Mouse (Mus musculus) heart, postnatal 0 days (tissue): ENCODE results near the gene Sgcg. TPM values are rescaled to one million over a fixed set of nuclear protein-coding genes. Genes with fewer than 3 reads are reported as not detected.

Experiments
- ATAC-seq: fragments of 200-750 bp; cut with Nextera tagmentation; 2 replicates; pipeline ENCODE4 v1.8.0; 2017; ENCODE audit warnings: low read depth, moderate number of reproducible peaks, moderate library complexity; ENCODE audit not compliant: insufficient read depth
- DNase-seq: peaks from one replicate; pipeline ENCODE4 v3.0.0-alpha.2; 2016; ENCODE audit warnings: low spot score
- H3K27ac ChIP-seq: fragments of 300-500 bp; sonication (generic); 2 replicates; pipeline ENCODE4 v1.5.1; 2014; ENCODE audit warnings: low read depth, mild to moderate bottlenecking
- H3K27me3 ChIP-seq: fragments of 300-500 bp; sonication (generic); 2 replicates; pipeline ENCODE4 v1.6.1; 2014; ENCODE audit warnings: low read length, mixed read lengths; ENCODE audit not compliant: control insufficient read depth, insufficient read depth
- H3K36me3 ChIP-seq: fragments of 300-500 bp; sonication (generic); replicated peaks from 2 replicates; pipeline ENCODE4 v1.6.1; 2014; ENCODE audit warnings: low read length, mixed read lengths; ENCODE audit not compliant: control insufficient read depth, insufficient read depth
- H3K4me1 ChIP-seq: fragments of 300-500 bp; sonication (generic); 2 replicates; pipeline ENCODE4 v1.6.1; 2014; ENCODE audit warnings: antibody characterized with exemption; ENCODE audit not compliant: control insufficient read depth, insufficient read depth
- H3K4me2 ChIP-seq: fragments of 300-500 bp; sonication (generic); 2 replicates; pipeline ENCODE4 v1.6.1; 2014; ENCODE audit warnings: low read depth, mild to moderate bottlenecking, low read length, moderate library complexity
- H3K4me3 ChIP-seq: fragments of 300-500 bp; sonication (generic); 2 replicates; pipeline ENCODE4 v1.5.1; 2014; ENCODE audit warnings: low read depth, low read length
- H3K9ac ChIP-seq: fragments of 300-500 bp; sonication (generic); replicated peaks from 2 replicates; pipeline ENCODE4 v1.6.1; 2014; ENCODE audit warnings: low read depth, low read length, mixed read lengths
- H3K9me3 ChIP-seq: fragments of 300-500 bp; sonication (generic); replicated peaks from 2 replicates; pipeline ENCODE4 v1.6.1; 2016; ENCODE audit warnings: low read length; ENCODE audit not compliant: control insufficient read depth
- CTCF ChIP-seq: IDR thresholded peaks from 2 replicates; pipeline ENCODE4 v1.5.1; 2016; ENCODE audit warnings: antibody characterized with exemption, control low read depth, low read depth
- EP300 ChIP-seq: IDR thresholded peaks from 2 replicates; pipeline ENCODE4 v1.6.1; 2016; ENCODE audit warnings: antibody characterized with exemption, low read depth
- WGBS: fragments of 180-500 bp; shearing (Covaris S2); extraction: QIAGEN DNeasy Blood & Tissue Kit; methylation state at CpG from one replicate; pipeline ENCODE4 v1.1.7; 2014; 5-methylcytosine and 5-hydroxymethylcytosine counted together
- polyA plus RNA-seq: library from polyadenylated mRNA; unstranded; fragments of >200 nt; fragmentation: Nextera tagmentation; extraction: Ambion mirVana; gene quantifications from 2 replicates; pipeline ENCODE4 v1.2.1, GENCODE M21; 2015
- total RNA-seq: library from RNA; depleted of rRNA; stranded (reverse); fragments of >200 nt; gene quantifications from 2 replicates; pipeline ENCODE4 v1.2.3, GENCODE M21; 2014; ENCODE audit warnings: low replicate concordance

Sgcg gene
- total and polyA plus RNA-seq, 2 experiments from 2014 or later: 117 to 135 TPM

GRCm38 (mm10) chr14:61232016-61232568, 26.2 kb downstream of the Sgcg start:
- Histone ChIP-seq H3K36me3 (peaks cover 72% of the 10 kb centered on the region), H3K4me2 (no peak overlapping the region), H3K27ac (no peak overlapping the region), H3K4me1 (peaks cover 6% of the 10 kb centered on the region; the same call in 1 of the 2 replicates), H3K4me3 (no peak overlapping the region), H3K9ac (no peak overlapping the region), H3K9me3 (no peaks in the 10 kb centered on the region), H3K27me3 (no peaks in the 10 kb centered on the region)
- no peak for TF ChIP-seq EP300
- no peak for TF ChIP-seq CTCF
- WGBS: 83% methylated on average over 13 of the region's 13 CpGs
- no peak for DNase-seq
- ATAC-seq: no peak

DNA sequence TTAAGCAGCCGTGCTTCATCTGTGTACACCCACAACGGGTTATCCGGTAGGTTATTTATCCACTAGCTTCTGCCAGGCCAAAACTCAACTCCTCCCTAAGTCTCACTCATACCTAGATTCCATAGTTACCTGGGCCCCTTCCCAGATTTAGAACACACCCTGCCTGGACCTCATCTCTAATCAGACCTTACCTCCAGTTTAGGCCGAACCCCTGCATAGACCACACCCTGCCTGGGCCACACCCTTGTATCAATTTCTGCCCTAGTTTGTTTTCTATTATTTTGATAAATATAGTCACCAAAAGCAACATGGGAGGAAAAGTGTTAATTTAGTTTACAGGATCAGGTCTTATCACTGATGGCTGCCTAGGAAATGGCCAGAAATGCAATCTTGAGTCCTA, 28.1 kb downstream of the Sgcg start:
- ATAC-seq (no peak), DNase-seq (no peak)
- no peak overlapping the region for H3K27ac ChIP-seq
- H3K4me1 ChIP-seq: no peaks in the 10 kb centered on the region
- H3K36me3 ChIP-seq: peaks cover 86% of the 10 kb centered on the region
- H3K27me3 ChIP-seq: no peaks in the 10 kb centered on the region
- no peak overlapping the region for H3K4me2 ChIP-seq
- H3K9me3 ChIP-seq: no peaks in the 10 kb centered on the region
- TF ChIP-seq CTCF: no peak
- no peak for TF ChIP-seq EP300
- no peak overlapping the region for H3K9ac ChIP-seq
- H3K4me3 ChIP-seq: no peak overlapping the region
- WGBS: 88% methylated on average over 4 of the region's 4 CpGs

- no peak overlapping the region for H3K4me2 ChIP-seq
- no peaks in the 10 kb centered on the region for H3K4me1 ChIP-seq
- peaks cover 86% of the 10 kb centered on the region for H3K36me3 ChIP-seq
- no peaks in the 10 kb centered on the region for H3K9me3 ChIP-seq
- TF ChIP-seq CTCF (no peak), EP300 (no peak)
- ATAC-seq: no peak
- no peak overlapping the region for H3K27ac ChIP-seq
- no peaks in the 10 kb centered on the region for H3K27me3 ChIP-seq
- DNase-seq: no peak
- no peak overlapping the region for H3K4me3 ChIP-seq
- no peak overlapping the region for H3K9ac ChIP-seq
- WGBS: 68% methylated on average over 5 of the region's 5 CpGs
Observed at GRCm38 (mm10) chr14:61229763-61230162, 28.5 kb downstream of the Sgcg start.

GRCm38 (mm10) chr14:61226151-61226550, 32.1 kb downstream of the Sgcg start:
- TF ChIP-seq EP300 (no peak), CTCF (no peak)

GRCm38 (mm10) chr14:61224387-61225077, 33.8 kb downstream of the Sgcg start:
- no peak for ATAC-seq
- WGBS: 58% methylated on average over 5 of the region's 5 CpGs

More at GRCm38 (mm10) chr14:61226151-61226550, 32.1 kb downstream of the Sgcg start:
- no peaks in the 10 kb centered on the region for H3K27me3 ChIP-seq
- H3K9me3 ChIP-seq: no peaks in the 10 kb centered on the region
- no peak overlapping the region for H3K4me3 ChIP-seq
- no peak for ATAC-seq
- H3K27ac ChIP-seq: no peak overlapping the region
- H3K4me2 ChIP-seq: no peak overlapping the region
- H3K36me3 ChIP-seq: peaks cover 83% of the 10 kb centered on the region
- 59% methylated on average over 1 of the region's 1 CpGs for WGBS
- no peak for DNase-seq
- no peak overlapping the region for H3K9ac ChIP-seq
- 0 out of 2 replicates have a peak, but pooled peaks cover 5% of the 10 kb centered on the region for H3K4me1 ChIP-seq

More at GRCm38 (mm10) chr14:61224387-61225077, 33.8 kb downstream of the Sgcg start:
- Histone ChIP-seq H3K4me1 (0 out of 2 replicates have a peak, but pooled peaks cover 5% of the 10 kb centered on the region), H3K4me3 (no peak overlapping the region), H3K36me3 (peaks cover 77% of the 10 kb centered on the region), H3K9ac (no peak overlapping the region), H3K27me3 (no peaks in the 10 kb centered on the region), H3K4me2 (no peak overlapping the region), H3K9me3 (no peaks in the 10 kb centered on the region), H3K27ac (no peak overlapping the region)
- TF ChIP-seq CTCF: no peak
- TF ChIP-seq EP300: no peak
- no peak for DNase-seq
